Mouse (Mus musculus): Measurements from ENCODE around the gene 2410002F23Rik.

- TF ChIP-seq CTCF (IDR thresholded peaks at IDR 0.05; ENCODE audit: low read depth) (no peak), EP300 (IDR thresholded peaks at IDR 0.05; ENCODE audit: low read depth) (no peak)
Observed at GRCm38 (mm10) chr7:44275546-44275945, 29.0 kb downstream of the 2410002F23Rik start.
